Mouse (Mus musculus) hindbrain, embryonic 10.5 days (tissue): ENCODE results near the gene Frrs1. TPM values are rescaled to one million over a fixed set of nuclear protein-coding genes. Genes with fewer than 3 reads are reported as not detected.

Source experiments
- DNase-seq: peaks from one replicate; pipeline ENCODE4 v3.0.0-alpha.2; 2017; ENCODE audit warnings: low spot score
- H3K27ac ChIP-seq: fragments of 300-500 bp; sonication (generic); 2 replicates; pipeline ENCODE4 v1.5.1; 2016; ENCODE audit warnings: mild to moderate bottlenecking, moderate library complexity
- H3K27me3 ChIP-seq: fragments of 300-500 bp; sonication (generic); 2 replicates; pipeline ENCODE4 v1.6.1; 2016; ENCODE audit warnings: mild to moderate bottlenecking; ENCODE audit not compliant: poor library complexity, insufficient read depth, severe bottlenecking
- H3K36me3 ChIP-seq: fragments of 300-500 bp; sonication (generic); 2 replicates; pipeline ENCODE4 v1.6.1; 2016; ENCODE audit warnings: mild to moderate bottlenecking, moderate library complexity
- H3K4me1 ChIP-seq: fragments of 300-500 bp; sonication (generic); replicated peaks from 2 replicates; pipeline ENCODE4 v1.6.1; 2016; ENCODE audit warnings: mild to moderate bottlenecking
- H3K4me3 ChIP-seq: fragments of 300-500 bp; sonication (generic); 2 replicates; pipeline ENCODE4 v1.5.1; 2016; ENCODE audit warnings: mild to moderate bottlenecking, moderate library complexity
- H3K9me3 ChIP-seq: fragments of 300-500 bp; sonication (generic); 2 replicates; pipeline ENCODE4 v1.6.1; 2016; ENCODE audit warnings: mild to moderate bottlenecking, moderate library complexity
- WGBS: fragments of 180-500 bp; shearing (Covaris S2); methylation state at CpG from one replicate; pipeline ENCODE4 v1.1.7; 2016; 5-methylcytosine and 5-hydroxymethylcytosine counted together
- polyA plus RNA-seq: library from polyadenylated mRNA; unstranded; fragments of >200 nt; fragmentation: Nextera tagmentation; extraction: Ambion mirVana; gene quantifications from 2 replicates; pipeline ENCODE4 v1.2.1, GENCODE M21; 2016

Gene Frrs1
- polyA plus RNA-seq, 1 experiment from 2014 or later, result 8.7 TPM

DNA sequence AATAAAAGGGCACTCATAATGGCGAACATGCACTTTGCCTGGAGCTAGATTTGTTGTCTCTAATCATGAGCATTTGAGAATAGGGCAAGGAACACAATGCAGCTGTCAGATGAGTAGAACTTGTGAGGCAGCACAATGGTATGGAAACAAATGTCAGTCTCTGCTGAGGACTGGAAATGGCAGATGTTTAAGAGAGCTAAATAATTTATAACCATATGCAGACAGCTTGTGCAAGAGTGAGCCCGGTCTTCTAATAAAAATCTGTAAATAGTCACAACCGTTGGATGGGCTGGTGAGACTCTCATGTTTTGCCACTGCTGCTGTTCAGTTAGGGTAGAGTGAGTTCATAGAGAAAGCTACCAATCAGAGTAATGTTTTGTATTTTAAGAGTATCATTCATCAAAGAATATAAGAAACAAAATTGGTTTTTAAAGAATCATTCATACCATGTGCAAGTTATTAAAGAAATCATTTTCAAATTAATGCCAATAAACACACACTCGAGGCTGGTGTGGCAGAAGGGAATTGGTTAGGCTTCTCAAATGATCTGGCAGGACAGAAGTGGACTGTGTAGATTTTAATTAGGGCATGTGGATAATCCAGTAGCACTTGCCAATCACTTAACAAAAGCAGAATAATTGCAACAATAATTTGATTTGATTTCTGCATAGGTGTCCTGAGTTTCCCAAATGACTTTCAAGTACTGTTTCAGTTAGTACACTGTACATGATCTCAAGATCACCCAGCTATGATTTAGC lies 77.8 kb downstream of the Frrs1 start:
- Histone ChIP-seq H3K4me3 (no peak overlapping the region), H3K36me3 (no peaks in the 10 kb centered on the region), H3K27ac (no peak overlapping the region), H3K9me3 (no peaks in the 10 kb centered on the region), H3K4me1 (no peaks in the 10 kb centered on the region), H3K27me3 (no peaks in the 10 kb centered on the region)
- 77% methylated on average over 4 of the region's 4 CpGs for WGBS
- no peak for DNase-seq

DNA sequence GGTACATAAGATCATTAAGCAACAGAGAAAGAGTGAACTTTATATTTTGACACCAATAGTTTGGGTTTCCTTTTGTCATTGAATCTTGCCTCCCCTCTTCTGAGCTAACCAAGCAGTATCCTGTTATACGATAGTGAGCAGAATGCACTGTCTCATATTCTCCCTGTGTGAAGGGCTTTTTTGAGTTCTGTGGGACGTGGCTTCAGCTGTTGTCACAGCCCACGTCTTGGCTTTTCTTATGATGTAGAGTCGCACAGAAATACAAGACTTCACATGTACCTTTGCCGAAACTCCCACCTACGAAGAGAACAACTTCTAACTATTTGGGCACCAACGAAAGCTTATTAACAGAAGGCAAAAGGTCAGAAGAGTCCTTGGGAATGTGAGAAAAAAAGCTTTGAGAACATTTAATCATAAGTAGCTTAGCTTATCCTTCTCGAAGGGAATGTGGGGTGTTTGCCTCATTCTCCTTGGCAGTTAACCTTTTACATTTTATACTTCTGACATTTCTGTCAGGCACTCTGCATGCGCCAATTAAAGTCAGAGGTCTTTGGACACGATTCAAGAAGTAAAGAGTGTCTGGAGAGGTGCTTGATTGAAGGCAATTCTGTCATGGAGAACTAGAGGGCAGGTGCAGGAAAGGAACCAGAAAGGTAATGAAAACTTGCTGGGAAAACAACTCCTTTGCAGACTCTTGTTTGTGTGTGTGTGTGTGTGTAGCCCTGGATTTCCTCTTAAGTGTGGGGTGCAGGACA lies 81.7 kb downstream of the Frrs1 start:
- Histone ChIP-seq H3K9me3 (no peaks in the 10 kb centered on the region), H3K4me1 (no peaks in the 10 kb centered on the region), H3K27ac (no peak overlapping the region), H3K27me3 (no peaks in the 10 kb centered on the region), H3K4me3 (no peak overlapping the region), H3K36me3 (no peaks in the 10 kb centered on the region)
- 85% methylated on average over 10 of the region's 10 CpGs for WGBS
- no peak for DNase-seq

DNA sequence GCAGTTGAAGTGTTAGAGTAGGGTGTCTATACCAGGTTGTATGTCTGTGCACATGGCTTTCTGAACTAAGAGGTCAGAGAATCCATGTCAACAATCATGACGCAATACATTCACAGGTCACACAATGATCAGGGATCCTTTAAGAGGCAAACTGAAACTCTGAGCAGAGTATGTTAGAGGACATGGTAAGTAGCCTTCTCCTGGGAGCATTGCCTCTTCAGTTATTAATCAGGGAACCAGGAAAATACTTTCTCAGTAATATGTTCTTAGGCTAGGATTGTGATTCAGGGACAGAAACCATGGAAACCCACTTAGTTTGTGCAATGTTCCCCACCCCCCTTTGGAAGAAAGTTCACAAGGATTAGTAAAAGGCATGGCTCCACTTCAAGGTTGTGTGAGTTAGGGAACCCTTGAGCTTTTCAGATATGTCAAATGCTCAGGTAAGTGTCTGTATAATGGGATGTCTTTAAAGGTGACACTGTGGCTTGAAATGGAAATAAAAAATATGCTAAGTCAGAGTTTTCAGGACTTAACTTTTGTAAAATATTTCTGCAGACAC lies 82.4 kb downstream of the Frrs1 start:
- no peak for DNase-seq
- Histone ChIP-seq H3K27ac (no peak overlapping the region), H3K27me3 (no peaks in the 10 kb centered on the region), H3K4me1 (no peaks in the 10 kb centered on the region), H3K36me3 (no peaks in the 10 kb centered on the region), H3K4me3 (no peak overlapping the region), H3K9me3 (no peaks in the 10 kb centered on the region)
- 92% methylated on average over 1 of the region's 1 CpGs for WGBS

DNA sequence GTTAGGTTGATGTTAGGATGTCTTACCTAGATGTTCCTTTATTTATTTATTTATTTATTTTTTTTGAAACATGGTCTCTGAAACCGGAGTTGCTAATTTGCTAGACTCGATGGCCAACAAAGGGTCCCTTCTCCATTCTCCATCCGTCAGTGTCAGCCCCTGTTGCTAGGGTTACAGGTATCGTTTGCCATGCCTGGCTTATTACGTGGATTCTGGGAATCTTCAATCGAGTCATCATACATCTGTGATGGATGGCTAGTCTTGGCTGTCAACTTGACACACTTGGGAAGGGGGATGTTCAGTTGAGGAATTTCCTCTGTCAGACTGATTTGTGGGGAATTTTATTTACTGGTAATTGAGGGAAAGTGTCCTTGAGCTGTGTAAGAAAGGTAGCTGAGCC lies 83.5 kb downstream of the Frrs1 start:
- Histone ChIP-seq H3K4me1 (no peaks in the 10 kb centered on the region), H3K27ac (no peak overlapping the region), H3K9me3 (no peaks in the 10 kb centered on the region), H3K36me3 (no peaks in the 10 kb centered on the region), H3K4me3 (no peak overlapping the region), H3K27me3 (no peaks in the 10 kb centered on the region)
- DNase-seq, result no peak
- 74% methylated on average over 6 of the region's 6 CpGs for WGBS

DNA sequence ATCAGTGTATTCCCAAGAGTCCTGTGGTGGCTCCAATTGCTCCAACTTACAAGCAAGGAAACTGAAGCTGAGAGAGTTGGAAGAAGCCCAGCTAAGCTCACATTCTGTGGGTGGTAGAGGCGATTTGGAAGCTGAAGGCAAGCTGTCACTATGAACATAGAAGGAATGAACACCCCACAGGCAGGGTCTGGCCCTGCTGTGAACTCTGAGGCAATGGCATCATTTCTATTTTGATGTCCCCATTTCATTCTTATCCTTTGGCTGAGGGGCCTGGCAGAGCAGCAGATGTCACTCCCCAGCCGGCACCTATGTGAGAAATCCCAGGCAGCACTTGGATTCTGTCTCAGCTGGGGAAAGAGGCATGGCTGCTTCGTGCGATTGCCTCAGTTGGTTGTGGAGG lies 84.2 kb downstream of the Frrs1 start:
- Histone ChIP-seq H3K4me1 (no peaks in the 10 kb centered on the region), H3K27ac (no peak overlapping the region), H3K9me3 (no peaks in the 10 kb centered on the region), H3K27me3 (no peaks in the 10 kb centered on the region), H3K36me3 (no peaks in the 10 kb centered on the region), H3K4me3 (no peak overlapping the region)
- no peak for DNase-seq
- WGBS, result 86% methylated on average over 4 of the region's 4 CpGs

DNA sequence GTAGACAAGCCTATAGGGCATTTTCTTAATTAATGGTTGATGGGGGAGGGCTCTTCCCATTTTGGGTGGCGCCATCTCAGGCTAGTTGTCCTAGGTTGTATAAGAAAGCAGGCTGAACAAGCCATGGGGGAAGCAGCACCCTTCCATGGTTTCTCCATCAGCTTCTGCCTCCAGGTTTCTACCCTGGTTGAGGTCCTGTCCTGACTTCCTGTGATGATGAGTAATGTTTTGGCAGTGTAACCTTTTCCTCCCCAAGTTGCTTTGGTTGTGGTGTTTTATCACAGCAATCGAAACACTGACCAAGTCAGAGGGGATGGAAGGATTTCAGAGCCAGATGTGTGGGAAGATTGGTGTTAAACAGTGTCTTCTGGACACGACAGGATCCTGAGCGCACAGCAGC lies 87.2 kb downstream of the Frrs1 start:
- Histone ChIP-seq H3K27ac (no peak overlapping the region), H3K4me3 (no peak overlapping the region), H3K9me3 (no peaks in the 10 kb centered on the region), H3K36me3 (no peaks in the 10 kb centered on the region), H3K4me1 (no peaks in the 10 kb centered on the region), H3K27me3 (no peaks in the 10 kb centered on the region)
- 86% methylated on average over 4 of the region's 4 CpGs for WGBS
- DNase-seq, result no peak

DNA sequence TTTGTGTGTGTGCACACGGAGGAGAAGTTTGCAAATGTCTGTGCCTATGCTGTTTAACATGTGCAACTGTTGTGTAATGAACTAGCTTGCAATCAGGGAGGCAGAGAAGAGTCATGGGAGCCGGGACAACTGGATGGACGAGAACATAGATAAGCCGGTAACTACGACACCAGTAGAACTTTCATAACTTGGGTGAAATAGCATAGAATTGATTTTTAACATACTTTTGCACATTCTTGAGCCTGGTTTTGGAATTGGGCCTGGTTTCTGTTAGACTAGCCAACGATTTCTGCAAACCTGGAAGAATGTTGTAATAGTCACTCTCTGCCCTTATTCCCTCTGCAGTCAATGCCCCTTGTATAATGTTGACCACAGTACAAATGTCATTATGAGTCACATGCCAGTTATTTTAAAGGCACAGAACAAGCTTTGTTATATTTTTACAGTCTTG lies 91.4 kb downstream of the Frrs1 start:
- no peaks in the 10 kb centered on the region for H3K4me1 ChIP-seq
- H3K9me3 ChIP-seq, result no peaks in the 10 kb centered on the region
- 89% methylated on average over 6 of the region's 6 CpGs for WGBS
- H3K27ac ChIP-seq, result no peak overlapping the region
- no peaks in the 10 kb centered on the region for H3K36me3 ChIP-seq
- H3K27me3 ChIP-seq, result no peaks in the 10 kb centered on the region
- H3K4me3 ChIP-seq, result no peak overlapping the region
- DNase-seq, result no peak

DNA sequence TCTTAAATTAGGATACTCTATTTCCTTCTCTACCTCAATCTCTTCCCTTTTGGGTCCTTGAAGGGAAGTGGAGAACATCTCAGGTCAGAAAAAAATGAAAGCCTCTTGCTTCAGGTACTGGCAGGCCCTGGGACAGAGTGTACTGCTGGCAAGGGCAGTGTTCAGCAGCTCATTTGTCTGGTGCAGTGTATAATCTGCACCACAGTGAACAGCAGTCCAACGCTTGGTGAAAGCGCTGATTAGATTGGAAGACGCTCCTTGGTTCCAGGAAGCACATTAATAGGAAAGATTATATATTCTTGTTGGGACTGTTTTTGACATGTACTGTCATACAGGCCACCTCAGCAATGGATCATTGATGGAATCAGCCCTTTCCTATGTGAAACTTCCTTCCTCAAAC lies 92.2 kb downstream of the Frrs1 start:
- WGBS, result 95% methylated on average over 3 of the region's 3 CpGs
- no peak overlapping the region for H3K4me3 ChIP-seq
- H3K4me1 ChIP-seq, result no peaks in the 10 kb centered on the region
- no peaks in the 10 kb centered on the region for H3K27me3 ChIP-seq
- no peaks in the 10 kb centered on the region for H3K36me3 ChIP-seq
- H3K9me3 ChIP-seq, result no peaks in the 10 kb centered on the region
- DNase-seq, result no peak
- no peak overlapping the region for H3K27ac ChIP-seq

DNA sequence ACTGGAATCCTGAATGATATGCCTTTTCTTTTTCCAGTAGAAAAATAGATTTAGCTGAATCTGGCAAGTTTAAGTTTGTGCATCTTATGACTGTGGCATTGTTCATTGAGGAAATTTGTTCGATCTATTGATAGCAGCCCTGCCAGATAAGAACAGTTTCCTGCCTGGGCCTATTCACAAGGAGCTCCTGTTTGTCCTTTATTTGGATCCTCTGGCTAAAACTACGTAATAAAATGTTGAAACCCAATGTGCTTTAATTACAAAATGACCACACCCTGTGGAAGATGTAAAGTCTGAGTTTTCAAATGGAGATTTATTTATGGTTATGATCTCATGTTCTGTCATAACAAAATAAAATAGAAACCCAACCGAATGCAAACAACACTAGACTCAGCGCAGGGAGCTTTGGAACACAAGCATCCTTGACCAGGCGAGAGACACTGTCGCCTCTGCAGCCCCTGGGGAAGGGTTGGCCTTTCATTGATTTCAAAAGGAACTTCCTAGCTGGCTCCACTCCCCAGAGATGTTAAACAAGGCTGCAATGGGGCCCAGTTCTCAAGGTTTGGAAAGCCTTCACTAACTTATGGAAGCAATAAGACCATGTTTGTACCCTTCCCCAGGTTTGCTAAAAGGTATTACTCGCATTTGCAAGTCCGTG lies 93.1 kb downstream of the Frrs1 start:
- H3K4me3 ChIP-seq, result no peak overlapping the region
- no peaks in the 10 kb centered on the region for H3K4me1 ChIP-seq
- no peaks in the 10 kb centered on the region for H3K9me3 ChIP-seq
- no peak overlapping the region for H3K27ac ChIP-seq
- no peak for DNase-seq
- WGBS, result 81% methylated on average over 8 of the region's 8 CpGs
- H3K36me3 ChIP-seq, result no peaks in the 10 kb centered on the region
- no peaks in the 10 kb centered on the region for H3K27me3 ChIP-seq

DNA sequence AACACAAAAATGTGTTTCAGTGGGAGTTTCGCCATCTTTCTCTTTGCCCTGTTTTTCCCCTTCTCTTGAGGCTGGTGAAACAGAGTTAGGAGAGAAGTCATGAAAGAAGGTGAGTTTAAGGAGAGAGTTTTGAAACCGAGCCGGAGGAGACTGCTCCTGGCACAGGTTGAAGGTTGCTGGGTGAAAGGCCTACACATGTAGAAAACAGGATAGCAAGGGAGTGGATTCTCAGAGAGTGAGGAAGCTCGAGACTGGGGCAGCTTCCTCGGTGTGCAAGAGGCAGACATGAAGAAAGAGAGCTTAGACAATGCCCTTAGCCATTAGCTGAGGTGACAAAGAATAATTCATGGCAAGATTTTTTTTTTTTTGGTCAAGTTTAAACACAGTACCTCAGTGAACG lies 94.1 kb downstream of the Frrs1 start:
- Histone ChIP-seq H3K4me3 (no peak overlapping the region), H3K9me3 (no peaks in the 10 kb centered on the region), H3K27ac (no peak overlapping the region), H3K36me3 (no peaks in the 10 kb centered on the region), H3K4me1 (no peaks in the 10 kb centered on the region), H3K27me3 (no peaks in the 10 kb centered on the region)
- 85% methylated on average over 6 of the region's 6 CpGs for WGBS
- DNase-seq, result no peak

DNA sequence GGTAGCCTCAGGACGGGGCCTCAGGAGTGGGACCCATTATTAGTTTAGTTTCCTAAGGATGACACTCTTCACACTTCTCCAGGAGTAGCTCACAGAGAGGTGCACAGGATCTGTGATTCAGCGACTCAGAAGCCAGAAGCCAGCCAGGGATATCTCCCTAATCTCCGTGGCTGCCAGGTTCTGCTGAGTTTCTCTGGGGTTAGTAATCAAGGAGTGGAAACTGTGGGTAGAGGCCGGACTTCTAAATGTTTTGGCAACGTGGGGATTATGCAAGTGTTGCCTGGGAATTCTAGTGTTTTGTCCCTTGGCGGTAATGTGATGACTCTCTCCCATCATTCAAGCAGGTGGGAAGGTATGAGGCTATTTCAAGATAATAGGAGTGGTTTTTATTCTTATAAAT lies 95.8 kb downstream of the Frrs1 start:
- no peak overlapping the region for H3K27ac ChIP-seq
- H3K36me3 ChIP-seq, result no peaks in the 10 kb centered on the region
- H3K9me3 ChIP-seq, result no peaks in the 10 kb centered on the region
- DNase-seq, result no peak
- H3K4me1 ChIP-seq, result no peaks in the 10 kb centered on the region
- 76% methylated on average over 6 of the region's 6 CpGs for WGBS
- no peaks in the 10 kb centered on the region for H3K27me3 ChIP-seq
- no peak overlapping the region for H3K4me3 ChIP-seq
